ENCODE assay signal across 17 mouse cellular contexts in genomic region chr6:137087956-137088355, GRCm38 (mm10).
DNase-seq lines count a peak whose midpoint lies in the region; ATAC-seq and TF ChIP-seq lines count a peak whose summit lies in the region.
"Had no signal": no experiment of that assay in that cellular context is flagged by ENCODE, and none has a peak within 500 bp of the region (broad histone marks: within the 10 kb centered on the region; RNA-seq: fewer than 3 reads in every experiment).

No protein-coding gene starts in this region.

- H3K27me3 ChIP-seq in embryonic facial prominence, embryonic 13.5 days = no peaks in the 10 kb centered on the region
- H3K27me3 ChIP-seq in embryonic facial prominence, embryonic 10.5 days (replicated peaks; ENCODE audit: low read depth, poor library complexity, severe bottlenecking) = no peaks in the 10 kb centered on the region
- H3K27me3 ChIP-seq in limb, embryonic 14.5 days (ENCODE audit: control insufficient read depth, insufficient read depth, low read length) = no peaks in the 10 kb centered on the region
- H3K27me3 ChIP-seq in heart, embryonic 12.5 days (replicated peaks) = no peaks in the 10 kb centered on the region
- H3K27me3 ChIP-seq: forebrain, embryonic 15.5 days; hindbrain, embryonic 12.5 days; liver, embryonic 15.5 days; midbrain, embryonic 13.5 days; neural tube, embryonic 13.5 days had no signal

- H3K9me3 ChIP-seq in embryonic facial prominence, embryonic 13.5 days = no peaks in the 10 kb centered on the region
- 0 out of 2 replicates have a peak, but pooled peaks cover 2% of the 10 kb centered on the region for H3K9me3 ChIP-seq in embryonic facial prominence, embryonic 10.5 days
- H3K9me3 ChIP-seq in limb, embryonic 14.5 days (ENCODE audit: control insufficient read depth, low read length) = 0 out of 2 replicates have a peak, but pooled peaks cover 4% of the 10 kb centered on the region
- H3K9me3 ChIP-seq in heart, embryonic 12.5 days (replicated peaks) = no peaks in the 10 kb centered on the region; the same call in 1 of the 2 replicates
- H3K9me3 ChIP-seq: hindbrain, embryonic 12.5 days; liver, embryonic 15.5 days; midbrain, embryonic 13.5 days had no signal

- H3K27ac ChIP-seq in embryonic facial prominence, embryonic 13.5 days = peak overlapping the region; percentile 51; the same call in 1 of the 2 replicates
- H3K27ac ChIP-seq in embryonic facial prominence, embryonic 10.5 days (replicated peaks) = no peak overlapping the region
- H3K27ac ChIP-seq in layer of hippocampus, adult 2 months = peak overlapping the region; percentile 80
- no peak overlapping the region for H3K27ac ChIP-seq in limb, embryonic 14.5 days (replicated peaks; ENCODE audit: low read depth, low read length)
- H3K27ac ChIP-seq in heart, embryonic 12.5 days (ENCODE audit: poor library complexity, severe bottlenecking) = no peak overlapping the region
- H3K27ac ChIP-seq: forebrain, embryonic 15.5 days; hindbrain, embryonic 12.5 days; left cerebral cortex, adult 2 months; liver, embryonic 15.5 days; midbrain, embryonic 13.5 days had no signal

- H3K36me3 ChIP-seq in embryonic facial prominence, embryonic 13.5 days = 0 out of 2 replicates have a peak, but pooled peaks cover 2% of the 10 kb centered on the region
- H3K36me3 ChIP-seq in embryonic facial prominence, embryonic 10.5 days (replicated peaks) = no peaks in the 10 kb centered on the region
- H3K36me3 ChIP-seq in limb, embryonic 14.5 days (ENCODE audit: control insufficient read depth, insufficient read depth, low read length) = no peaks in the 10 kb centered on the region
- H3K36me3 ChIP-seq in heart, embryonic 12.5 days = no peaks in the 10 kb centered on the region
- H3K36me3 ChIP-seq: forebrain, embryonic 15.5 days; hindbrain, embryonic 12.5 days; liver, embryonic 15.5 days; midbrain, embryonic 13.5 days; neural tube, embryonic 13.5 days had no signal

- ATAC-seq in embryonic facial prominence, embryonic 13.5 days (ENCODE audit: insufficient number of reproducible peaks, insufficient read depth, low FRiP score, low TSS enrichment, low read depth) = no peak
- peak; percentile 64; the same call in 1 of the 2 replicates for ATAC-seq in limb, embryonic 14.5 days (ENCODE audit: low FRiP score, low read depth)
- ATAC-seq in heart, embryonic 12.5 days (ENCODE audit: insufficient number of reproducible peaks, low FRiP score) = no peak
- ATAC-seq: forebrain, embryonic 15.5 days; inflammation-experienced regulatory T-cells, adult 6 months; lung, postnatal 0 days; midbrain, embryonic 13.5 days had no signal

- no peak for TF ChIP-seq CTCF in layer of hippocampus, adult 2 months (conservative IDR thresholded peaks at IDR 0.05)

- H3K9ac ChIP-seq in embryonic facial prominence, embryonic 13.5 days = no peak overlapping the region
- H3K9ac ChIP-seq in limb, embryonic 14.5 days (ENCODE audit: low read depth, low read length, severe bottlenecking) = no peak overlapping the region
- no peak overlapping the region for H3K9ac ChIP-seq in heart, embryonic 12.5 days
- H3K9ac ChIP-seq: forebrain, embryonic 15.5 days; hindbrain, embryonic 12.5 days; liver, embryonic 15.5 days; midbrain, embryonic 13.5 days; neural tube, embryonic 13.5 days had no signal

- DNase-seq in embryonic facial prominence, embryonic 10.5 days (ENCODE audit: low spot score) = no peak
- peak; percentile 32 to 37 for DNase-seq in layer of hippocampus, adult 2 months (ENCODE audit: low spot score in 2 of 2)
- no peak for DNase-seq in layer of hippocampus, adult 8-10 months (ENCODE audit: low spot score in 2 of 2)
- peak; percentile 49 for DNase-seq in layer of hippocampus, adult 9-10 months (ENCODE audit: low spot score)
- no peak for DNase-seq in limb, embryonic 14.5 days (ENCODE audit: low spot score)
- DNase-seq: gastrocnemius, postnatal 36 days; thymus, postnatal 4 days had no signal

- no peak overlapping the region for H3K4me3 ChIP-seq in embryonic facial prominence, embryonic 13.5 days
- H3K4me3 ChIP-seq in embryonic facial prominence, embryonic 10.5 days = no peak overlapping the region
- H3K4me3 ChIP-seq in layer of hippocampus, adult 2 months = no peak overlapping the region
- no peak overlapping the region for H3K4me3 ChIP-seq in limb, embryonic 14.5 days (replicated peaks; ENCODE audit: low read length)
- no peak overlapping the region for H3K4me3 ChIP-seq in heart, embryonic 12.5 days
- H3K4me3 ChIP-seq: forebrain, embryonic 15.5 days; hindbrain, embryonic 12.5 days; left cerebral cortex, adult 2 months; liver, embryonic 15.5 days; midbrain, embryonic 13.5 days; neural tube, embryonic 13.5 days had no signal

- H3K4me2 ChIP-seq in embryonic facial prominence, embryonic 13.5 days = no peak overlapping the region
- H3K4me2 ChIP-seq in limb, embryonic 14.5 days (replicated peaks; ENCODE audit: low read depth, low read length, severe bottlenecking) = no peak overlapping the region
- H3K4me2 ChIP-seq in heart, embryonic 12.5 days = no peak overlapping the region
- H3K4me2 ChIP-seq: forebrain, embryonic 15.5 days; hindbrain, embryonic 12.5 days; liver, embryonic 15.5 days; midbrain, embryonic 13.5 days; neural tube, embryonic 13.5 days had no signal

- WGBS in embryonic facial prominence, embryonic 13.5 days = 56% methylated on average over 5 of the region's 5 CpGs
- 88% methylated on average over 5 of the region's 5 CpGs for WGBS in embryonic facial prominence, embryonic 10.5 days
- WGBS in limb, embryonic 14.5 days = 50% methylated on average over 5 of the region's 5 CpGs
- 79% methylated on average over 5 of the region's 5 CpGs for WGBS in heart, embryonic 12.5 days

- peaks cover 6% of the 10 kb centered on the region; the same call in 1 of the 2 replicates for H3K4me1 ChIP-seq in embryonic facial prominence, embryonic 13.5 days
- H3K4me1 ChIP-seq in embryonic facial prominence, embryonic 10.5 days = no peaks in the 10 kb centered on the region
- H3K4me1 ChIP-seq in limb, embryonic 14.5 days (ENCODE audit: control insufficient read depth, insufficient read depth, low read length) = no peaks in the 10 kb centered on the region
- H3K4me1 ChIP-seq in heart, embryonic 12.5 days (replicated peaks) = no peaks in the 10 kb centered on the region
- H3K4me1 ChIP-seq: hindbrain, embryonic 12.5 days; liver, embryonic 15.5 days; midbrain, embryonic 13.5 days had no signal

- no peak for TF ChIP-seq POLR2A in limb, embryonic 14.5 days (IDR thresholded peaks at IDR 0.05; ENCODE audit: borderline replicate concordance, extremely low read depth, insufficient read depth, insufficient read length)

Comparison
In these comparisons a context has a peak if more than half of its experiments do, and no peak if none do; other contexts are left out.
1. H3K27ac ChIP-seq: peak in embryonic facial prominence, embryonic 13.5 days (single experiment) and layer of hippocampus, adult 2 months (single experiment); none in embryonic facial prominence, embryonic 10.5 days (single experiment), limb, embryonic 14.5 days (single experiment) and heart, embryonic 12.5 days (single experiment).
2. DNase-seq: peak in layer of hippocampus, adult 2 months (2 of 2) and layer of hippocampus, adult 9-10 months (single experiment); none in embryonic facial prominence, embryonic 10.5 days (single experiment), layer of hippocampus, adult 8-10 months (0 of 2) and limb, embryonic 14.5 days (single experiment).